Mouse (Mus musculus) hindbrain, embryonic 14.5 days (tissue): Measurements from ENCODE around the gene Slc4a1. TPM values are rescaled to one million over a fixed set of nuclear protein-coding genes. Genes with fewer than 3 reads are reported as not detected.

Experiments used
- ATAC-seq: fragments of 200-750 bp; cut with Nextera tagmentation; 2 replicates; pipeline ENCODE4 v1.8.0; 2017; ENCODE audit warnings: moderate number of reproducible peaks, mild to moderate bottlenecking, moderate TSS enrichment, moderate library complexity; ENCODE audit not compliant: low FRiP score
- DNase-seq: peaks from one replicate; pipeline ENCODE4 v3.0.0-alpha.2; 2015; ENCODE audit warnings: low spot score
- H3K27ac ChIP-seq: fragments of 300-500 bp; sonication (generic); 2 replicates; pipeline ENCODE4 v1.5.1; 2014; ENCODE audit warnings: mild to moderate bottlenecking, moderate library complexity
- H3K27me3 ChIP-seq: fragments of 300-500 bp; sonication (generic); 2 replicates; pipeline ENCODE4 v1.6.1; 2014; ENCODE audit warnings: mild to moderate bottlenecking, low read length, mixed read lengths; ENCODE audit not compliant: control insufficient read depth, insufficient read depth
- H3K36me3 ChIP-seq: fragments of 300-500 bp; sonication (generic); replicated peaks from 2 replicates; pipeline ENCODE4 v1.6.1; 2014; ENCODE audit not compliant: control insufficient read depth, insufficient read depth
- H3K4me1 ChIP-seq: fragments of 300-500 bp; sonication (generic); replicated peaks from 2 replicates; pipeline ENCODE4 v1.6.1; 2014; ENCODE audit warnings: antibody characterized with exemption, low read length, mixed read lengths; ENCODE audit not compliant: control insufficient read depth, insufficient read depth
- H3K4me2 ChIP-seq: fragments of 300-500 bp; sonication (generic); replicated peaks from 2 replicates; pipeline ENCODE4 v1.6.1; 2014; ENCODE audit warnings: mild to moderate bottlenecking, moderate library complexity
- H3K4me3 ChIP-seq: fragments of 300-500 bp; sonication (generic); replicated peaks from 2 replicates; pipeline ENCODE4 v1.5.1; 2014; ENCODE audit warnings: mild to moderate bottlenecking, low read length
- H3K9ac ChIP-seq: fragments of 300-500 bp; sonication (generic); 2 replicates; pipeline ENCODE4 v1.6.1; 2014
- H3K9me3 ChIP-seq: fragments of 300-500 bp; sonication (generic); 2 replicates; pipeline ENCODE4 v1.6.1; 2016; ENCODE audit warnings: low read length; ENCODE audit not compliant: control insufficient read depth
- WGBS: fragments of 180-500 bp; shearing (Covaris S2); extraction: QIAGEN DNeasy Blood & Tissue Kit; methylation state at CpG from one replicate; pipeline ENCODE4 v1.1.7; 2014; 5-methylcytosine and 5-hydroxymethylcytosine counted together
- polyA plus RNA-seq: library from polyadenylated mRNA; unstranded; fragments of >200 nt; fragmentation: Nextera tagmentation; extraction: Ambion mirVana; gene quantifications from 2 replicates; pipeline ENCODE4 v1.2.1, GENCODE M21; 2014

Gene Slc4a1
- polyA plus RNA-seq, 1 experiment from 2014 or later, result 1.6 TPM

DNA sequence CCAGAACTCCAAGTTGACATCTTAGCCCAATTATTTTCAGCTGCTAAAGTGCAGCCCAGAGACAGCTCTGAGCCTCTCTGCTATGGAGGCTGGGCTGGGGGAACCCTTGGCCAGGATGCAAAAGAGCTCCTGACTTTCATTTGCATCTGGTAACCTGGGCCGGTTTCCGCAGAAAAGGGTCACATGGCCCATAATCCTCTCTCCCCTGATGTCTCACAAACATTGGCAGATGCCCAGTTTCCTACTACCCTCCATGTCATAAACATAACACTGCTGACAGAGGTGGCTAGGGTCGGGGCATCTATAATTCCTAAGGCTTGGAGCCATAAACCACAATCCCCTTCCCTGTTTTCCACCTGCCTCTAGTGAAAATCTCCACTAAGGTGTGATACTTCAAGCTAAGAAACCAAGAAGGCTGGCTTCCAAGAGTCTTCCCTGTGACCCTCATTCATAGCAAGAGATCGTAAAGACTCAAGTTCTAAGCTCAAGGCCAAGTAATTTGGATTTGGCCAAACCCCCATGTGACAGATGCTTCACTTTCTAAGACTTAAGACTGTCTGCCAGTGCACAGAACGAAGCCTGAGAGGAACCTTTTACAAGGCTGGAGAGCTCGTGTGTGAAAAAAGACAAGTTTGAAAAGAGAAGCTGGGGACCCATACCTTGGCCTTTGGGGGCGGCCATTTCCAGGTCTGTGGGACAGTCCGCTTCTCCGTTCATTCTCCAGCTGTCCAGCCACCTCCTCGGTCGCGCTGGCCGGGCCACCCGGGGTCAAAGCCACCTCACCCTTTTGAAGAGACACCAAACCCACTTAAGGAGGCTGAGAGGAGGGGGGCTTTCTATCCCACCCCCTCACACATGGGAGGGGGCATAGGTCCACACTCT is 50.1 kb downstream of the Slc4a1 start:
- WGBS, result 15% methylated on average over 14 of the region's 14 CpGs
- no peaks in the 10 kb centered on the region for H3K9me3 ChIP-seq
- no peak for DNase-seq
- no peak for ATAC-seq
- peak overlapping the region; percentile 95 for H3K4me3 ChIP-seq
- H3K36me3 ChIP-seq, result peaks cover 41% of the 10 kb centered on the region
- H3K27ac ChIP-seq, result peak overlapping the region; percentile 99
- peak overlapping the region; percentile 99 for H3K9ac ChIP-seq
- H3K4me2 ChIP-seq, result peak overlapping the region; percentile 91
- H3K4me1 ChIP-seq, result peaks cover 8% of the 10 kb centered on the region
- H3K27me3 ChIP-seq, result no peaks in the 10 kb centered on the region

DNA sequence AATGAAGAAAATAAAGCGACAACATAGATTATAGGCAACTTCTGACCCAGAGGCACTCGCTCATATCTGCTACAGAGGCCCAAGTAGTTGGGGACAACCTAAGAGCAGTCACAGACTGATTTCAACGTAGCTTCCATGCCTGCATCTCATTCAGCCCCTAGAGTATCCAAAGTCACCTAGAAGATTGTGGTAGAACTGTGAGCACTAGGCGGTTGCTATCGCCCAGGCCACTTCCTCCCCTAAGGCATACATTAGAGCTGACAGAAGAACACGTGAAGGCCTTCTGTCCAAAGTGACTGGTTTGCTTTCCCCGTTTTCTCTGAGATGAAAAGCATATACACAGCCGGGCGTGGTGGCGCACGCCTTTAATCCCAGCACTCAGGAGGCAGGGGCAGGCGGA is 51.7 kb downstream of the Slc4a1 start:
- Histone ChIP-seq H3K9ac (no peak overlapping the region), H3K36me3 (peaks cover 57% of the 10 kb centered on the region), H3K4me2 (no peak overlapping the region), H3K4me1 (peaks cover 10% of the 10 kb centered on the region; the same call in 1 of the 2 replicates), H3K4me3 (no peak overlapping the region), H3K9me3 (no peaks in the 10 kb centered on the region), H3K27me3 (no peaks in the 10 kb centered on the region), H3K27ac (no peak overlapping the region)
- 92% methylated on average over 12 of the region's 12 CpGs for WGBS
- ATAC-seq (no peak), DNase-seq (no peak)

DNA sequence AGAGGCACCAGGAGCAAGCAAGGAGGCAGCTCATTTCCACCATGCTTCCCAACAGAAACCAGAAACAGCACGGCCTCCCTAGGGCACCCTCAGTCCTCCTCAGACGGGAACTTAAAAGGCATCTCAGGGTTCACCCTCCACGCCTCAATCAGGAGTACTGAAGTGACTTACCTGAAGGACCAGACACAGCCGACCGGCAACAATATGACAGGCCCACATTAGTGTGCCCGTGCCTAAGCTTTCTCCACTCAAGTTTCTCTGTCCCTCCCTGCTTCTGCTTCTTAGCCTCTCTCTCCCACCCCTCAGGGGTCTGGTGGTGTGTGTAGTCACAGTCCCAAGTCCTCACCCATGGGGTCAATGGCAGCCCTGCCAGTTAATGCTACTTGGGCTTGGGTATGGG is 53.4 kb downstream of the Slc4a1 start:
- no peak overlapping the region for H3K4me3 ChIP-seq
- H3K27me3 ChIP-seq, result no peaks in the 10 kb centered on the region
- no peak overlapping the region for H3K27ac ChIP-seq
- ATAC-seq (no peak), DNase-seq (no peak)
- H3K4me1 ChIP-seq, result peaks cover 14% of the 10 kb centered on the region; the same call in 1 of the 2 replicates
- 78% methylated on average over 6 of the region's 6 CpGs for WGBS
- H3K36me3 ChIP-seq, result peaks cover 72% of the 10 kb centered on the region
- H3K9me3 ChIP-seq, result no peaks in the 10 kb centered on the region
- no peak overlapping the region for H3K9ac ChIP-seq
- H3K4me2 ChIP-seq, result no peak overlapping the region

DNA sequence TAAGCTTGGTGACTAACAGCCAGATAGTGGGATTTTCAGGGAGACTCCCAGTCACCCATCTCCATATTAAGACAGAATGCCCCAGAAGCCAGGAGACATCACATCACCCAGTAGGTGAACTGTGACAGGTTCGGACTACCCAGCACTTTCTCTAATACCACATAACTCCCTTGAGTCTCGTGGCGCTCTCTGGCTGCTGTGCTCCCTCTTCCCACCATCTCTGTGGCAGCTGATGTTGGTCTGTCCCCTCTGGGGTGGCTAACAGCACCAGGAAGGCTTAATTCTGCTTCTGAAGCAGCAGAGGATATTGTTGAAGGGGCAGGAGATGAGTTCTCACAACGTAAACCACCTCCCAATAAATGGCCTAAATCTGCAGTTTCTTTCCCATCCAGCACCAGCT is 54.0 kb downstream of the Slc4a1 start:
- Histone ChIP-seq H3K27me3 (no peaks in the 10 kb centered on the region), H3K9ac (no peak overlapping the region), H3K36me3 (peaks cover 78% of the 10 kb centered on the region)

DNA sequence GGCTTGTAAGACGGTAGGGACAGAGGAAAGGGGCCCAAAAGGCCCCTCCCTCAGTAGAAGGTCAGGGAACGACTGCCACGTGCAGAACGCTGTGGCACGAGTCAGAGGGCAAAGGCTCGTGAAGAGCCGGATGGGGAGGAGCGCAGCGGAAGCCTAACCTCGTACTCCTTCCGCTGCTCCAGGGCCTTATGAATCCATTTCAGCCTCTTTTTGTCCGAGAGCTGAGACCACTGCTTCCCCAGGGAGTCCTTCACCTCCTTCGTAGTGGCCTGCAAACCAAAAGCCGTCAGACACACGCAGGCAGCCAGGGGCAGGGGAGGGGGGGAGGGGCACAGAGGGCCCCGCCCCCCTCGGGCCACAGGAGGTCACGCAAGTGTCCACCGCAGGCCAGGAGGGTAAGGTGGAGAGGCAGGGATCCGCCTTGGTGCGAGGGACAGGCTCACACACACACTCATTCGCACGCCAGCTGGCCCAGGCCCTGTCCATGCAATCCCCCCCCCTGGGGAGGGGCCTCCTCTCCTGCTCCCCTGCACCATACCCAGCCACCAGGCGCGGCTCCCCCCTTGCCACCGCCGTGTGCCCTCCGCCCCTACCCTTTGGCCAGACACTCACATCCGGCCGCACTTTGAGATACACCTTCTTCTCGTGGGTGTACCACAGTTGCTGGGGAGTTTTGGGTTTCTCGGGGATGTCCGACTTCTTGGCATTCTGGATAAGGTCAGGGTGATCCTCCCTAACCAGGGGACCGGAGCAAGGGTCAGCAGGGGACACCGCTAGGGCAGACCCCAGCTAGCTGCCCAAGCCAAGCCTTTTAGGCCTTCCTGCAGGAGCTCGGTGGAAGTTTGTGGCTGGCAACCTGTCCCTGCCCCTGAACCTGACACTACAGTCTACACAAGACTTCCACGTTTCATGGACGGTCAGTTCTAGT is 55.0 kb downstream of the Slc4a1 start:
- H3K4me2 ChIP-seq, result no peak overlapping the region
- WGBS, result 45% methylated on average over 36 of the region's 38 CpGs
- H3K4me3 ChIP-seq, result no peak overlapping the region
- ATAC-seq (no peak), DNase-seq (no peak)
- H3K27ac ChIP-seq, result no peak overlapping the region
- H3K9me3 ChIP-seq, result no peaks in the 10 kb centered on the region
- peaks cover 9% of the 10 kb centered on the region; the same call in 1 of the 2 replicates for H3K4me1 ChIP-seq
- H3K36me3 ChIP-seq, result peaks cover 88% of the 10 kb centered on the region
- no peak overlapping the region for H3K9ac ChIP-seq
- no peaks in the 10 kb centered on the region for H3K27me3 ChIP-seq

More for the DNA sequence above, 54.0 kb downstream of the Slc4a1 start:
- DNase-seq, result no peak
- 90% methylated on average over 4 of the region's 4 CpGs for WGBS
- H3K4me2 ChIP-seq, result no peak overlapping the region
- no peak overlapping the region for H3K27ac ChIP-seq
- no peaks in the 10 kb centered on the region for H3K9me3 ChIP-seq
- no peak overlapping the region for H3K4me3 ChIP-seq
- no peak for ATAC-seq
- H3K4me1 ChIP-seq, result peaks cover 14% of the 10 kb centered on the region; the same call in 1 of the 2 replicates

DNA sequence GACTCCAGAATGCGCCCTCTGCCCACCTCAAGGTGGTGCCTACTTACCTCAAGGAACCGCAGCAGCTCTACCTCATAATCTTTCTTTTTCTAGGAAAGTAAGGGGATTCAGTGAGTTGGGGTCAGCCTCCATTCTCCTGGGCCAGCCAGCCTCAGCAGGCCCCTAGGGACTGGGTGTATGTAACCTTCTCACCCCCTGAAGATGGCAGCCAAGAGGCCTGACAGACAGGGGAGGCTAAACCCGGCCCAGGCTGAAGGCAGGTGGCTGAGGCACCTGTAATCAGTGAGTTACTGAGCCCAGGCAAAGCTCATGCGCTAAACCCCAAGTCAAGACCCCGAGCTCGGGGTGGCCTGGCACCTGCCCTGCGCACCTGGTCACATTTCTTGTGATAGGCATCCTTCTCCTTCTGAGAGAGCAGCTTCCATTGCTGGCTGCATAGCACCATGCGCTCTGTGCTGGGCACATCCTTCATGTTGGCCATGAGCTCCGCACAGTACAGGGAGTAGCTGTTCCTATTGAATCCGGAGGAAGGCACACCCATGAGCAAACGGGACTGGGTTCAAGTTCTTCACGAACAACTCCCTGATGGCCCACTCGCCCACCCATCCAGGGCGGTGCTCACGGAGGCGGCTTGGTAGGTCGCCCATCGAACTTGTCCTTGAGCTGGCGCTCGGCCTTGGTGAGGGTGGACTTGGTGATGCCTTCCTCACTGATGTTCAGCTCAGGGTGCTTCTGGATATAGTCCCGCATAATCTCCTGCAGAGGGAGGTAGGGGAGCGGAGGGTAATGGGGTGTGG is 56.0 kb downstream of the Slc4a1 start:
- Histone ChIP-seq H3K4me3 (no peak overlapping the region), H3K9me3 (no peaks in the 10 kb centered on the region), H3K27me3 (no peaks in the 10 kb centered on the region), H3K27ac (0 out of 2 replicates have a peak overlapping the region, but pooled peaks have one; percentile 43), H3K4me1 (peaks cover 9% of the 10 kb centered on the region; the same call in 1 of the 2 replicates), H3K9ac (0 out of 2 replicates have a peak overlapping the region, but pooled peaks have one; percentile 29), H3K36me3 (peaks cover 88% of the 10 kb centered on the region), H3K4me2 (peak overlapping the region; percentile 50; the same call in 1 of the 2 replicates)
- DNase-seq (no peak), ATAC-seq (no peak)
- 92% methylated on average over 22 of the region's 22 CpGs for WGBS

DNA sequence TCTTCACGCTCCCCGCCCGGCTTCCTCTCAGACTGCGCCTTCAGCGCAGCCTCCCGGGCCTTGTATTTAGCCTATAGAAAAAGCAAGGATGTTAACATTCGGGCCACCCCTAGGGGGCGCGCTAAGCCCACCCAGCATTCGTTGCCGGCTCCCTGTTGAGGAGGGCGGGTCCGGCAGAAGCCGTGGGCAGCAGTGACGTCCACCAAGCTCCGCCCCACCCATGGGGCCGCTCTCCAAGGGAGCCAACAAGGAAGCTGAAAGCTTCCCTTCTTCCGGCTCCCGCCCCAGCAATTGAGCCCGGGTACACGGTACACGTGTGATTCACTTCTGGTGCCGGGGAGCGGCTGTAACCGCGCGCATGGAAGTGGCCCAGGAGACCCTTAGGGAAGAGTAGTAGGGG is 57.0 kb downstream of the Slc4a1 start:
- peak overlapping the region; percentile 43; the same call in 1 of the 2 replicates for H3K27ac ChIP-seq

DNA sequence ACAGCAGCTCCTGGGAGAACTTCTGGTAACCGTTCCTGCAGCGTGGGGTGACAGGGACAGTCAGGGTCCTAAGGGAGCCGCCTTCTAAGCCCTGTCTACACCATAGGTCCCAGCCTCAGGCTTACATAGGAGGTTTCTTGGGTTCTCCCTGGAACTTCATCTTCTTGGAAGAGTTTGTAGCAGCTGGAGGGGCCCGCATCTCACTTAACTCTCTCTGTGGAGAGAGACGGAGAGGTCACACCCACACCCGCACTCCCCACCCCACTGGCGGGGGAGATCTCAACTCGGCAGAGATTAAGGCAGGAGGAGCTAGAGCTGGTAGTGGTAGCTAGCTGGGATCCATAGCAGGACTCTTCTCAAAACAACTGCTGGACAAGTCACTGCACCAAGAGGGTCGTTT is 57.9 kb downstream of the Slc4a1 start:
- WGBS, result 86% methylated on average over 9 of the region's 9 CpGs
- no peak overlapping the region for H3K4me2 ChIP-seq
- H3K9me3 ChIP-seq, result no peaks in the 10 kb centered on the region
- H3K4me3 ChIP-seq, result no peak overlapping the region
- DNase-seq (no peak), ATAC-seq (no peak)
- H3K27me3 ChIP-seq, result no peaks in the 10 kb centered on the region
- peaks cover 9% of the 10 kb centered on the region; the same call in 1 of the 2 replicates for H3K4me1 ChIP-seq
- H3K36me3 ChIP-seq, result peaks cover 70% of the 10 kb centered on the region
- H3K27ac ChIP-seq, result no peak overlapping the region
- no peak overlapping the region for H3K9ac ChIP-seq

More for the DNA sequence above, 57.0 kb downstream of the Slc4a1 start:
- Histone ChIP-seq H3K9me3 (no peaks in the 10 kb centered on the region), H3K4me1 (peaks cover 9% of the 10 kb centered on the region; the same call in 1 of the 2 replicates), H3K27me3 (no peaks in the 10 kb centered on the region), H3K36me3 (peaks cover 78% of the 10 kb centered on the region), H3K4me2 (peak overlapping the region; percentile 50), H3K4me3 (peak overlapping the region; percentile 22), H3K9ac (peak overlapping the region; percentile 29; the same call in 1 of the 2 replicates)
- WGBS, result under 1% methylated on average over 27 of the region's 27 CpGs
- DNase-seq, result peak; percentile 97
- peak; percentile 91 for ATAC-seq
